18 mouse cellular contexts compared by ENCODE assay signal in genomic region chr1:156870616-156871015, GRCm38 (mm10). TPM values are rescaled to one million over a fixed set of nuclear protein-coding genes. Genes with fewer than 3 reads are reported as not detected.
"Had no signal": no experiment of that assay in that cellular context is flagged by ENCODE, and none has a peak within 500 bp of the region (broad histone marks: within the 10 kb centered on the region; RNA-seq: fewer than 3 reads in every experiment).

No protein-coding gene starts in this region.

- DNase-seq: lung, postnatal 14 days; lung, postnatal 36 days; right cerebral cortex, postnatal 25 days; right cerebral cortex, postnatal 4 days; spleen, adult 18-20 months; thymus, adult 18-20 months; thymus, postnatal 14 days; thymus, postnatal 36 days had no signal

- H3K4me3 ChIP-seq: lung, embryonic 15.5 days; megakaryocyte, embryonic 14.5 days; midbrain, embryonic 12.5 days; midbrain, embryonic 15.5 days; neural tube, embryonic 12.5 days had no signal

- H3K9me3 ChIP-seq: lung, embryonic 15.5 days; megakaryocyte, embryonic 14.5 days; midbrain, embryonic 12.5 days; midbrain, embryonic 15.5 days; neural tube, embryonic 12.5 days had no signal

- H3K4me2 ChIP-seq: lung, embryonic 15.5 days; midbrain, embryonic 12.5 days; midbrain, embryonic 15.5 days; neural tube, embryonic 12.5 days had no signal

- H3K27me3 ChIP-seq: lung, embryonic 15.5 days; megakaryocyte, embryonic 14.5 days; midbrain, embryonic 12.5 days; midbrain, embryonic 15.5 days; neural tube, embryonic 12.5 days had no signal

- H3K4me1 ChIP-seq: midbrain, embryonic 12.5 days; midbrain, embryonic 15.5 days; neural tube, embryonic 12.5 days had no signal

- H3K9ac ChIP-seq: lung, embryonic 15.5 days; midbrain, embryonic 12.5 days; midbrain, embryonic 15.5 days; neural tube, embryonic 12.5 days had no signal

- H3K27ac ChIP-seq: lung, embryonic 15.5 days; macrophage; midbrain, embryonic 12.5 days; midbrain, embryonic 15.5 days; neural tube, embryonic 12.5 days had no signal

- ATAC-seq: lung, postnatal 0 days; midbrain, embryonic 15.5 days had no signal

RNA-seq across cellular contexts. Expression of gene Angptl1, which starts 32.3 kb away (rescaled TPM):
- total RNA-seq: megakaryocyte progenitor cell, adult 5-6 weeks; midbrain, postnatal 0 days; monocyte, adult 5-6 weeks had no signal
- polyA plus RNA-seq: macrophage had no signal
